Comparison of ENCODE assay signal across 25 mouse cellular contexts in the genomic region with DNA sequence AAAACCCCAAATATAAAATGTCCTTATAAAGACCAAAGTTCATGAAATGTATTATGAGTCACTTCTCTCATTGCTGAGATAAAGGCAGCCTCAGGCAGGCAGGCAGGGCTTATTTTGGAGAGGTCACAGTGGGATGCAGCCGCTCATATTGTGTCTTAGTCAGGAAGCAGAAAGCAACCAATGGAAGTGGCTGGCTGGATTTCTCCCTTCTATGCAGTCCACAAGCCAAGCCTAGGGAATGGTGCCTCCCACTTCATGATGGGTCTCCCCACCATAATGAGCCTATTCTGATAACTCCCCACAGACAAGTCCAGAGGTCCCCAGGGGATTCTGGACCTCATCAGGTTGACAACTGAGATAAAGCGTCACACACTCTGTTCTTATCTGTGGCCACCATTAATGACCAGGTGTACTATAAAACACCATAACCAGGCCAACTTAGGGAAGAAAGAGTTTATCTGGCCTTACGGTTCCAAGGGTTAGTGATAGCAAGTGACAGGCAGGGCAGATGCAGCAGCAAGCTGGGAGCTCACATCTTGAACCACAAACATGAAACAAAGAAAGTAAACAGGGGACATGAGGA. TPM values are rescaled to one million over a fixed set of nuclear protein-coding genes. Genes with fewer than 3 reads are reported as not detected.
DNase-seq lines count a peak whose midpoint lies in the region; ATAC-seq and TF ChIP-seq lines count a peak whose summit lies in the region.
"Had no signal": no experiment of that assay in that cellular context is flagged by ENCODE, and none has a peak within 500 bp of the region (broad histone marks: within the 10 kb centered on the region; RNA-seq: fewer than 3 reads in every experiment).

No protein-coding gene starts in this region.

- WGBS in intestine, embryonic 16.5 days: 79% methylated on average over 3 of the region's 3 CpGs

- no peaks in the 10 kb centered on the region for H3K79me2 ChIP-seq in MEL (ENCODE audit: control insufficient read depth, insufficient read depth, low read length, poor library complexity)

- H3K36me3 ChIP-seq in MEL (ENCODE audit: control insufficient read depth in 1 of 2, insufficient read depth in 2 of 2, low read length in 2 of 2): no peaks in the 10 kb centered on the region; a peak in 1 of 4 replicates
- H3K36me3 ChIP-seq in intestine, embryonic 16.5 days (ENCODE audit: control insufficient read depth, insufficient read depth, low read length): peaks cover 10% of the 10 kb centered on the region; the same call in 1 of the 2 replicates
- H3K36me3 ChIP-seq: hindbrain, embryonic 13.5 days had no signal

- H3K27me3 ChIP-seq in MEL (ENCODE audit: control insufficient read depth in 1 of 2, insufficient read depth in 2 of 2, low read length in 2 of 2): no peaks in the 10 kb centered on the region
- no peaks in the 10 kb centered on the region for H3K27me3 ChIP-seq in intestine, embryonic 16.5 days (replicated peaks; ENCODE audit: control insufficient read depth, insufficient read depth, low read length)
- H3K27me3 ChIP-seq: forebrain, embryonic 13.5 days; heart, embryonic 12.5 days; heart, embryonic 15.5 days; hindbrain, embryonic 13.5 days had no signal

- TF ChIP-seq POLR2A in MEL (IDR thresholded peaks at IDR 0.05; ENCODE audit: control insufficient read depth in 1 of 2, insufficient read depth in 1 of 2, low read depth in 1 of 2, low read length in 2 of 2, poor library complexity in 1 of 2): no peak

- no peaks in the 10 kb centered on the region for H3K4me1 ChIP-seq in MEL (ENCODE audit: control insufficient read depth in 1 of 2, insufficient read depth in 2 of 2, low read length in 2 of 2)
- 0 out of 2 replicates have a peak, but pooled peaks cover 6% of the 10 kb centered on the region for H3K4me1 ChIP-seq in intestine, embryonic 16.5 days (ENCODE audit: control insufficient read depth, insufficient read depth, low read length)
- H3K4me1 ChIP-seq: forebrain, embryonic 10.5 days; forebrain, embryonic 13.5 days; hindbrain, embryonic 10.5 days; hindbrain, embryonic 13.5 days had no signal

- TF ChIP-seq EP300 in MEL (IDR thresholded peaks at IDR 0.05; ENCODE audit: low read depth in 1 of 2, low read length in 2 of 2): 0 out of 4 replicates have a peak, but pooled peaks of 1 of the 2 experiments have one; percentile 10

- no peak for TF ChIP-seq RAD21 in MEL (IDR thresholded peaks at IDR 0.05; ENCODE audit: low read depth, low read length)

- peak; percentile 77 for ATAC-seq in intestine, embryonic 16.5 days
- ATAC-seq: CD4-positive, CD25-positive, alpha-beta regulatory T cell, adult 4 months; forebrain, embryonic 13.5 days; forebrain, embryonic 16.5 days; hindbrain, embryonic 16.5 days had no signal

- TF ChIP-seq CTCF in MEL (IDR thresholded peaks at IDR 0.05 in 2 of 3, conservative IDR thresholded peaks at IDR 0.05 in 1 of 3; ENCODE audit: control insufficient read depth in 1 of 3, insufficient read depth in 1 of 3, low read depth in 2 of 3, low read length in 3 of 3, poor library complexity in 1 of 3, severe bottlenecking in 1 of 3): no peak

- H3K9me3 ChIP-seq in MEL (replicated peaks; ENCODE audit: insufficient read depth, low read length): no peaks in the 10 kb centered on the region
- peaks cover under 1% of the 10 kb centered on the region; the same call in 1 of the 2 replicates for H3K9me3 ChIP-seq in intestine, embryonic 16.5 days (ENCODE audit: control insufficient read depth, low read length)
- H3K9me3 ChIP-seq: heart, embryonic 15.5 days; hindbrain, embryonic 10.5 days; hindbrain, embryonic 13.5 days had no signal

- H3K4me3 ChIP-seq in MEL (ENCODE audit: control insufficient read depth in 1 of 2, insufficient read depth in 1 of 2, low read depth in 2 of 2, low read length in 2 of 2): no peak overlapping the region
- H3K4me3 ChIP-seq in intestine, embryonic 16.5 days (ENCODE audit: low read length): no peak overlapping the region
- H3K4me3 ChIP-seq: forebrain, embryonic 10.5 days; forebrain, embryonic 13.5 days; heart, embryonic 12.5 days; heart, embryonic 15.5 days; hindbrain, embryonic 10.5 days; hindbrain, embryonic 13.5 days had no signal

- no peak overlapping the region for H3K27ac ChIP-seq in MEL (ENCODE audit: control insufficient read depth, low read depth, low read length)
- H3K27ac ChIP-seq in intestine, embryonic 16.5 days (ENCODE audit: low read length): no peak overlapping the region
- H3K27ac ChIP-seq: forebrain, embryonic 10.5 days; forebrain, embryonic 13.5 days; heart, embryonic 15.5 days; hindbrain, embryonic 10.5 days; hindbrain, embryonic 13.5 days had no signal

- H3K4me2 ChIP-seq in intestine, embryonic 16.5 days (ENCODE audit: low read depth, low read length): no peak overlapping the region
- H3K4me2 ChIP-seq: forebrain, embryonic 13.5 days; heart, embryonic 12.5 days; heart, embryonic 15.5 days; hindbrain, embryonic 13.5 days had no signal

- H3K9ac ChIP-seq in MEL (ENCODE audit: control insufficient read depth, low read depth, low read length, poor library complexity, severe bottlenecking): no peak overlapping the region
- no peak overlapping the region for H3K9ac ChIP-seq in intestine, embryonic 16.5 days (ENCODE audit: low read depth, low read length)
- H3K9ac ChIP-seq: forebrain, embryonic 13.5 days; heart, embryonic 12.5 days; heart, embryonic 15.5 days; hindbrain, embryonic 13.5 days had no signal

- intact Hi-C loops in left cerebral cortex, postnatal 10 days (cut with DNase I): no loop called here

- peak; percentile 43 for DNase-seq in adrenal gland, adult 2 months
- no peak for DNase-seq in adrenal gland, postnatal 10 days
- peak; percentile 16 for DNase-seq in 3T3-L1 (ENCODE audit: low read depth, low spot score)
- no peak for DNase-seq in MEL (ENCODE audit: low read depth, low spot score)
- no peak for DNase-seq in ovary, adult 18-20 months (ENCODE audit: low spot score)
- DNase-seq in left cerebral cortex, postnatal 10 days (ENCODE audit: extremely low spot score in 1 of 2, low spot score in 2 of 2): no peak
- DNase-seq in MN1 (ENCODE audit: low spot score): no peak
- DNase-seq: cerebellum, adult 18-20 months; cerebellum, adult 9-10 months; cerebellum, postnatal 14 days; gastrocnemius, postnatal 10 days; gastrocnemius, postnatal 36 days; heart, postnatal 10 days; heart, postnatal 36 days; kidney, adult 11 months had no signal

TF ChIP-seq in MEL, 35 proteins besides CTCF, POLR2A, EP300 and RAD21:
- TF ChIP-seq ZMIZ1 (IDR thresholded peaks at IDR 0.05; ENCODE audit: low read depth, low read length) (no peak), GATA1 (IDR thresholded peaks at IDR 0.05; ENCODE audit: low read depth, low read length) (0 out of 2 replicates have a peak, but pooled peaks have one; percentile 13), TCF12 (IDR thresholded peaks at IDR 0.05; ENCODE audit: low read depth, low read length) (0 out of 2 replicates have a peak, but pooled peaks have one; percentile 11), CHD2 (IDR thresholded peaks at IDR 0.05; ENCODE audit: low read length) (no peak)

RNA-seq across cellular contexts. Expression of a gene that starts 16.4 kb away (rescaled TPM):
- total RNA-seq in adrenal gland, adult 2 months (2021): 100 to 1,000 TPM; 456 to 509 TPM
- polyA plus RNA-seq in adrenal gland, adult 2 months (2012; rRNA removed): 288 and 386 TPM in 2 replicates
- total RNA-seq in adrenal gland, postnatal 10 days (2021): 1,000 to 10,000 TPM; 1,015 to 1,070 TPM
- 39.1 and 42.3 TPM in 2 replicates for total RNA-seq in MEL (2012; rRNA removed)
- 10 to 100 TPM in 1 of 2 experiments, not detected in 1; 66.9 TPM for polyA plus RNA-seq in MEL (2012; ENCODE audit: insufficient read depth in 1 of 2, insufficient read length in 2 of 2, low read depth in 1 of 2, low replicate concordance in 2 of 2, missing spikeins in 1 of 2)
- polyA plus RNA-seq in intestine, embryonic 16.5 days (2015; fragmentation: Nextera tagmentation; extraction: Ambion mirVana): 369 and 438 TPM in 2 replicates
- total RNA-seq in left cerebral cortex, postnatal 10 days (2021): 10 to 100 TPM; 20.1 to 20.6 TPM

RNA-seq across cellular contexts. Expression of a gene that starts 47.5 kb away (rescaled TPM):
- 10 to 100 TPM; 14.4 to 24.0 TPM for total RNA-seq in adrenal gland, adult 2 months (2021)
- 14.2 and 17.2 TPM in 2 replicates for polyA plus RNA-seq in adrenal gland, adult 2 months (2012; rRNA removed)
- 10 to 100 TPM; 15.7 to 23.9 TPM for total RNA-seq in adrenal gland, postnatal 10 days (2021)
- 3.5 and 4.5 TPM in 2 replicates for total RNA-seq in MEL (2012; rRNA removed)
- polyA plus RNA-seq in MEL (2012; ENCODE audit: insufficient read depth in 1 of 2, insufficient read length in 2 of 2, low read depth in 1 of 2, low replicate concordance in 2 of 2, missing spikeins in 1 of 2): 1 to 10 TPM in 1 of 2 experiments, not detected in 1; 3.6 TPM
- 9.7 and 11.4 TPM in 2 replicates for polyA plus RNA-seq in intestine, embryonic 16.5 days (2015; fragmentation: Nextera tagmentation; extraction: Ambion mirVana)
- total RNA-seq in left cerebral cortex, postnatal 10 days (2021): 10 to 100 TPM; 15.0 to 16.4 TPM

Comparison
In these comparisons a context has a peak if more than half of its experiments do, and no peak if none do; other contexts are left out.
1. DNase-seq: peak in adrenal gland, adult 2 months (single experiment) and 3T3-L1 (single experiment); none in adrenal gland, postnatal 10 days (single experiment), MEL (single experiment), ovary, adult 18-20 months (single experiment), left cerebral cortex, postnatal 10 days (0 of 2) and MN1 (single experiment).
2. RNA of a gene that starts 16.4 kb away (total RNA-seq): 1,015 to 1,070 TPM in adrenal gland, postnatal 10 days and 456 to 509 TPM in adrenal gland, adult 2 months; 39.1 to 42.3 TPM in MEL and 20.1 to 20.6 TPM in left cerebral cortex, postnatal 10 days; every median in the first group is over 10 times any median in the second.